Mouse (Mus musculus) NIH3T3 (cell line): ENCODE results near the gene Capza2.
A peak's percentile ranks its signal among the peaks of the same experiment; 100 is the strongest.

Source experiments
- DNase-seq: peaks from one replicate; pipeline ENCODE4 v3.0.0-alpha.2; 2012; ENCODE audit warnings: low read depth

Gene Capza2

GRCm38 (mm10) chr6:17635615-17636284 is at the start of gene Capza2:
Gene Capza2, plus strand, starts transcription at chr6:17636234.
- DNase-seq, result no peak

GRCm38 (mm10) chr6:17589049-17589952 is 46.7 kb upstream of the Capza2 start:
- peak; percentile 92 for DNase-seq

- DNase-seq, result no peak
Observed at GRCm38 (mm10) chr6:17589953-17590627, 45.9 kb upstream of the Capza2 start.

- DNase-seq, result peak; percentile 41
Observed at GRCm38 (mm10) chr6:17593971-17594370, 42.1 kb upstream of the Capza2 start.

- peak; percentile 60 for DNase-seq
Observed at GRCm38 (mm10) chr6:17595712-17596462, 40.1 kb upstream of the Capza2 start.

- no peak for DNase-seq
Observed at GRCm38 (mm10) chr6:17599373-17599772, 36.7 kb upstream of the Capza2 start.

- peak; percentile 12 for DNase-seq
Observed at GRCm38 (mm10) chr6:17601526-17601925, 34.5 kb upstream of the Capza2 start.

GRCm38 (mm10) chr6:17606915-17607314 is 29.1 kb upstream of the Capza2 start:
- DNase-seq, result no peak

GRCm38 (mm10) chr6:17611352-17612010 is 24.6 kb upstream of the Capza2 start:
- no peak for DNase-seq

GRCm38 (mm10) chr6:17612652-17613051 is 23.4 kb upstream of the Capza2 start:
- no peak for DNase-seq

GRCm38 (mm10) chr6:17620823-17621222 is 15.2 kb upstream of the Capza2 start:
- no peak for DNase-seq

GRCm38 (mm10) chr6:17621436-17621835 is 14.6 kb upstream of the Capza2 start:
- DNase-seq, result no peak

- no peak for DNase-seq
Observed at GRCm38 (mm10) chr6:17628701-17629455, 7.2 kb upstream of the Capza2 start.

GRCm38 (mm10) chr6:17629756-17630155 is 6.3 kb upstream of the Capza2 start:
- DNase-seq, result peak; percentile 40

- peak; percentile 70 for DNase-seq
Observed at GRCm38 (mm10) chr6:17631611-17632010, 4.4 kb upstream of the Capza2 start.

GRCm38 (mm10) chr6:17633819-17634218 is 2.2 kb upstream of the Capza2 start:
- peak; percentile 17 for DNase-seq

- peak; percentile 57 for DNase-seq
Observed at GRCm38 (mm10) chr6:17634992-17635391, 1.0 kb upstream of the Capza2 start.

GRCm38 (mm10) chr6:17636764-17637170 is 733 bp downstream of the Capza2 start:
- DNase-seq, result peak; percentile 98

- DNase-seq, result peak; percentile 47
Observed at GRCm38 (mm10) chr6:17637205-17638203, 1.5 kb downstream of the Capza2 start.
